Mouse (Mus musculus) common myeloid progenitor, adult 5-6 weeks (primary cell): ENCODE measurements around the gene Gpx5. TPM values are rescaled to one million over a fixed set of nuclear protein-coding genes. Genes with fewer than 3 reads are reported as not detected.
"Not testable (repeated sequence)": the region's sequence is repeated elsewhere in the genome, so short reads cannot be mapped to it uniquely, and the experiment has no call there.

Source experiments
- ATAC-seq: replicated peaks from 2 replicates; pipeline ENCODE4 v1.8.0; 2016; ENCODE audit warnings: low read depth, mild to moderate bottlenecking, moderate TSS enrichment, inconsistent platforms; ENCODE audit not compliant: poor library complexity, severe bottlenecking
- total RNA-seq: library from RNA; stranded (forward); fragments of 200-1000, 187-1606 nt; gene quantifications from 2 replicates; pipeline ENCODE4 v1.2.3, GENCODE M21; 2017

Gpx5 gene
- total RNA-seq, 1 experiment from 2014 or later: not detected

GRCm38 (mm10) chr13:21268262-21268661 is 24.3 kb downstream of the Gpx5 start:
- ATAC-seq: no peak

DNA sequence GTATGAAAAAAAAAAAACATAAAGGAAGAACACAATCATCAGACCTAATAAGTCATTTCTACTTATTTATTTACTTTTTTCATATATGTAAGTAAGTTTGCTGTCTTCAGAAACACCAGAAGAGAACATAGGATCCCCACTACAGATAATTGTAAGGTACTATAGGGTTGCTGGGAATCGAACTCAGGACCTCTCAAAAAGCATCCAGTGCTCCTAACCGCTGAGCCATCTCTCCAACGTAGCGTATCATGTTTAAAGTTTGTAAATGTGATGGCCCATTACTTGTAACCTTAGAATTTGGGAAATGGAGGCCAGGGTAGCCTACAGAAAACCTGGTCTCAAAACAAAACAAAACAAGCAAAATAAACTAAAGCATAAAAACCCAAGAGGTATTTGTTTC is 25.0 kb downstream of the Gpx5 start:
- no peak for ATAC-seq

GRCm38 (mm10) chr13:21265736-21266135 is 26.8 kb downstream of the Gpx5 start:
- no peak for ATAC-seq

DNA sequence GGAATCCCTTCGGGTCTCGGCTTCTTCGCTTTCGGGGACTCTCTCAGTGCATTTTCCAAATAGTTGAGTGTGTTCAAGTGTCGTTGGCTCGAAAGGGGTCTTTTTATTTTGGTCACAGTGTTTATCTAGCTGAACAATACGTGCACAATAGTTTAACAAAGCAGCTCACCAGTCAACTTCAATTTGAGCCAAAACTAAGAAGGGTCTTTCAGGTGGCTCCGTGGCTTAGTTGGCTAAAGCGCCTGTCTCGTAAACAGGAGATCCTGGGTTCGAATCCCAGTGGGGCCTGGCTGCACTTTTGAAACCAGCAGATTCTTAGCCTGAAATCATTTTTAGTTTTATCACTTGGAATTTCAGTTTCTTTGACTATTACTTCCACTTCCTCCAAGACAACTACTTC is 28.2 kb downstream of the Gpx5 start:
- no peak for ATAC-seq

DNA sequence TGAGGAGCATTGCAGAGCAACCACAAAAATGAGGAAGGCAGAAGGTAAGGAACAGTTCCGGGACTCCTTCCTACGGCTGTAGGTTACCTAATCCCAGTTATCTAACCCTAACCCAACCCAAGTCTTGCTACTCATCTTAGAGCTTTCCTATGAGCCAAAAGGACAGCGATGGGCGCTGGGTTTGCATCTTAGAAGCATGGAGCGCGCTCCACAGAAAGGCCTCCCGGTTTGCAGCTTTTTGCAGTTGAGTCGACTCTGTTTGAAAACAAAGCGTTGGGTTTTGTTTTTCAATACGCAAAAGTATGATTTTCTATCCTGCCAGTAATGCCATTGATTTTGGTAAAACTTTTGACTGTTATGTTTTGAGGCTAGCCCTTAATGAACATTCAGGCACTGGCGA is 28.6 kb downstream of the Gpx5 start:
- ATAC-seq: 0 out of 2 replicates have a peak, but pooled peaks have one; percentile 27

DNA sequence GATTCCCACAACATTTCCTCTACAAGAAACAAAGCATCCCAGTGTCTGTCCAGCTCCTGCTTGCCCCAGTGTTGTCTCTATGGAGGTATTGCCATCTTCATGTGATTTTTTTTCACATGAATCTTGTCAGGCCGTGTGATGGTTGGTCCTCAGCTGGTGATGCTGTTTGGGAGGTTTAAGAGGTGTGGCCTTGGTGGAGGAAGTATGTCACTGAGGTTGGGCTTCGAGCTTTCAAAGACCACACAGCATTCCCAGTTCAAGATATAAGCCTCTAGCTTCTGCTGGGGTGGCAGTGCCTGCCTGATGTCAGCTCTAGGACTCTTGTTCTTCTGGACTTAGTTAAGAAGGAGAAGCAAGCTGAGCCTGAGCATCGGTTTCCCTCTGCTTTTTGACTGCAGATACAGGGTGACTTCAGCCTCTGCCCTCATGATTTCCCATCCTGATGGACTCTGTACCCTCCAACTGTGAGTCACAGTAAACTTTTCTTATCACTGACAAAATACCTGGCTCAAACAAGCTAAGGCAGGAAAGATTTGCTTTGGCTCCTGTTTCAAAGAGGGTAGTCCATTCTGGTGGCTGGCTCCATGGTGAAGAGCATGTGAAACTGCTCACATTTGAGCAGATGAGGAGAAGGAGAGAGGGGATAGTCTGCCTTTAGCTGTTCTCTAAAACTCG is 29.6 kb downstream of the Gpx5 start:
- ATAC-seq: no peak

- no peak for ATAC-seq
These were observed 32.2 kb downstream of the Gpx5 start for GRCm38 (mm10) chr13:21260289-21260688.

GRCm38 (mm10) chr13:21259677-21260113 is 32.8 kb downstream of the Gpx5 start:
- peak; percentile 55 for ATAC-seq

- ATAC-seq: no peak
These were observed 33.3 kb downstream of the Gpx5 start for GRCm38 (mm10) chr13:21259171-21259631.

DNA sequence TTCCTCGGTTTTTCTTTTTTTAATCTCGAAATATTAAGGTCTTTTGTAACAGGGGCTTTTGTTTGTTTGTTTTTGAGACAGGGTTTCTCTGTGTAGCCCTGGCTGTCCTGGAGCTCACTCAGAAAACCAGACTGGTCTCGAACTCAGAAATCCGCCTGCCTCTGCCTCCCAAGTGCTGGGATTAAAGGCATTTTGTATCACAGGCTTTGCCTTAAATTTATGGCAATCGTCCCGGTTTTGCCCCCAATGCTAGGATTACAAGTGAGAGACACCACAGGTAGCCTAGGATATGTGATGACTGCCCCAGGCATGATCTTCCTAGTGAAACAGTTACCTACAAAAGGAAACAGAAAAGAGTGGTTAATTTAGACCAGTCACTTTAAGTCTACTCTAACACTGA is 34.0 kb downstream of the Gpx5 start:
- ATAC-seq: no peak

DNA sequence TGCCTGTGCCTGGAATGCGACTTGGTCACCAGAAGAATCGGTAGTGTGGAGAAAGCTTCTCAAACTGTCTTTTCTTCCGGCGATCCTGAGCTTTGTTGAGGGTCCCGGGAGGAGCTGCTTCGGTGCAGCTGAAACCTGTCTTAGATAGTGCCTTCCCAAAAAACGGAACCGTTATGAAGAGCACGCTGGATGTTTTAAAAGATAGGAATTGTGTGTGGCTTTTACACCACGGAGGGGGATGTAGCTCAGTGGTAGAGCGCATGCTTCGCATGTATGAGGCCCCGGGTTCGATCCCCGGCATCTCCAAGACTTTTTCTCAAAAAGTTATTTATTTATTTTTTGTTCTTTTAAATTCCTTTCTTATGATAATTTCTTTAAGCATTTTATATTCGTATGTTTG is 38.5 kb downstream of the Gpx5 start:
- ATAC-seq: 0 out of 2 replicates have a peak, but pooled peaks have one; percentile 32

GRCm38 (mm10) chr13:21253569-21253968 is 39.0 kb downstream of the Gpx5 start:
- ATAC-seq: no peak

DNA sequence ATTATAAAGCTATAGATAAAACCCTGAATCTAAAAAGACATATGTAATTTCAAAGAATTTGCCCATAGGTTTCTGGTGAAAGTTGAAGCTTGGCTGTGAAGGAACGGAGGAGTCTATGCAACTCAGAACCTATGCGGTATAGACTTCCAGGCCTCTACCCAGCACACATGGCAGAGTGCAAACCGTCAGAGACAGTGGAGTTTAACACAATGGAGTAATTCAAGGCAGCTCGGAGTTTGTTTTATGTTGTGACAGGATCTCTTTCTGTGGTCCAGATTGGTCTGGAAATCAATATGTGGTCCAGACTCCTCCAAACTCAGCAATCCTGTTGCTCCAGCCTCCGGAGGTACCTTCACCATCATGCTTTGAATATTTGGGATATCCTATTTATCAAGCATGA is 39.5 kb downstream of the Gpx5 start:
- ATAC-seq: no peak

GRCm38 (mm10) chr13:21250074-21250681 is 42.4 kb downstream of the Gpx5 start:
- no peak for ATAC-seq

DNA sequence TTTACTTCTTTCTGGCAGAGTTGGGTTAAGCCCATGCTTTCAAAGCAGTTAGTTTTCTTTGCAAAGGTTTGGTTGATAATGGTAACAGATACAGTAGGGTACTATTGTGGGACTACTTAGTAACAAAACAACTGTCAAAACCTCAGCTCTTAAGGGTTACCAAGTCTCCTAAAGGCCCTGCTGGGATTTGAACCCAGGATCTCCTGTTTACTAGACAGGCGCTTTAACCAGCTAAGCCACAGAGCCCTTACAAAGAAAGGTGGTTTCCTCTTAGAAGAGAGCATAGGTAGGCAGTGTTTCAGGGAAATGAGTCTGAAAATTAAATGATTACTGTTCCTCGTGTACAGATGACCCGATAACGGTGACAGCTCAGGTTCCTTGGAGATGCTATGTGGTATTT is 43.5 kb downstream of the Gpx5 start:
- no peak for ATAC-seq

DNA sequence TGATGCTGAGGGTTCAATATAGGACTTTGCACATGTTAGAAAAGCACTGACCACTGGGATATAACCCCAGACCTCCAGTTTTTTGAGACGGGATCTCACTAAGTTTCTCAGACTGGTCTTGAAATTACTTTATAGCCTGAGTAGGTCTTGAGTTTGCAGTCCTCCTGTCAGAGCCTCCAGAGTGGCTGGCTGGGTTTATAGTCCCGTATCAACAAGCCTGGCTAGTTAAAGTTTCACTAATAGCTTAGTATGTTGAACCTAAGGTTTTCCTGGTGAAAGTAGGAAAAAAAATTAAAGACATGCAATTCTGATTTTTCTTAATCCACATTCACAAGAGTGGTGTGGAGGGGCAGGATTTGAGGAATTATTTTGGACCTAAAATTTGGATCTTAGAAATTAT is 46.3 kb downstream of the Gpx5 start:
- ATAC-seq: no peak

- not testable (repeated sequence) for ATAC-seq
These were observed 47.6 kb downstream of the Gpx5 start for GRCm38 (mm10) chr13:21244967-21245366.

GRCm38 (mm10) chr13:21244089-21244488 is 48.4 kb downstream of the Gpx5 start:
- no peak for ATAC-seq

DNA sequence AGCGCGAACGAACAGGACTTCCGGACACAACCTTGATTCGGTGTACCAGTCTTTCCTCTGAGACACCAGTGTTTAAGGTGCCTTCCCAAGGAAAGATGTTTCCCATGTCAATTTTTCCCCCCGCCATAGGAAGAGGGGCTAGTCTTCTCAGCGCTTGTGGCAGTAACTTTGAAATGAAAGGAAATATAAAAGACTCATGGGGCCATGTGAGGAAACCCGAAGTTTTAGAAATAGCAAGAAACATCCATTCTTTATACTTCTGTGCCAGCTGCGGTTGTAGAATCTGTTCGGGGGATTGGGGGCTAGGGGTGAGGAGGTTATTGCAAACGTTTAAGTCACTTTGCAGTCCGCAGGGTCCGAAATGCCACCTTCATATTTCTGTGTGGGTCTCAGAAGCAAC is 49.3 kb downstream of the Gpx5 start:
- no peak for ATAC-seq

GRCm38 (mm10) chr13:21242408-21243125 is 50.0 kb downstream of the Gpx5 start:
- ATAC-seq: 0 out of 2 replicates have a peak, but pooled peaks have one; percentile 36

- ATAC-seq: no peak
These were observed 51.7 kb downstream of the Gpx5 start for GRCm38 (mm10) chr13:21240788-21241187.
